Mouse (Mus musculus) MEL-GATA-1-ER (cell line): Measurements from ENCODE around the gene Cracr2a.
A peak's percentile ranks its signal among the peaks of the same experiment; 100 is the strongest.

Source experiments
- DNase-seq: peaks from one replicate; pipeline ENCODE4 v3.0.0-alpha.2; 2012; ENCODE audit warnings: low read depth; ENCODE audit errors: extremely low read depth

Gene Cracr2a

DNA sequence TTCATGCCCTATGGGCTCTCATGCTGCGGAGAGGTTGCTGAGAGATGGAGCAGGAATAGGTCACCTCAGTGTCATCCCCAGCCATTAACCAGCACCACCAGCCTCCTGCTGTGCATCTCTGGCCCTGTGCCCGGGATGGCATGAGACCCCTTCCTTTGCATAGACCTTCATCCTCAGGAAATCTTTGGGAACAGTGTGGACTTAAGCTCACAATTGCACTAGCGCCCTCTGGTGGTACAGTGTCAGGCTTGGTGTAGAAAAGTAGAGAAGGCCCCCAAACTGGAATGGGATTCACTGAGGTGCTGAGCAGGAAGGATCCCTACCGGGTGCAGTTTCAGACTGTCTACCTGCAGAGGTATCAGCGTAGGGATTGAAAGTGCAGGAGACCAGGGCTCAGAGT, 64.0 kb downstream of the Cracr2a start:
- DNase-seq, result peak; percentile 14

- no peak for DNase-seq
Measured at GRCm38 (mm10) chr6:127627453-127627852, 66.3 kb downstream of the Cracr2a start.

DNA sequence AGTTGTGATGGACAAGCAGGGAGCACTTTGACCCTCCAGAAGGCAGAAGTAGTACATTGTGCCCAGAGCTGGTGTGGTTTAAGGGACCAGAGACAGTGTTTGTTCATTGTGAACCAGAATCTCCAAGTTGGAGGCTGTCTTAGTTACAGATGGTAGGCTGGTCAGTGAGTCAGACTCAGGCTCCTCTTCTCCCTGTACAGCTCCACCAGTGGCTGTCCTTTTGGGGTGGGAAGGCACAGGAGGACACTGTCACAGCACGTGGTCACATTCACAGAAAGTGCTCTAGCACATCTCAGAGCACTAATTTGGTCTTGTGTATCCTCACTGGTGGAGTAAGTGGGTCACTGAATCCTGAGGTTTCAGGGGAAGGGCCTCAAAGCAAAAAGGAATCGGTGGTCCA, 68.1 kb downstream of the Cracr2a start:
- DNase-seq, result no peak

DNA sequence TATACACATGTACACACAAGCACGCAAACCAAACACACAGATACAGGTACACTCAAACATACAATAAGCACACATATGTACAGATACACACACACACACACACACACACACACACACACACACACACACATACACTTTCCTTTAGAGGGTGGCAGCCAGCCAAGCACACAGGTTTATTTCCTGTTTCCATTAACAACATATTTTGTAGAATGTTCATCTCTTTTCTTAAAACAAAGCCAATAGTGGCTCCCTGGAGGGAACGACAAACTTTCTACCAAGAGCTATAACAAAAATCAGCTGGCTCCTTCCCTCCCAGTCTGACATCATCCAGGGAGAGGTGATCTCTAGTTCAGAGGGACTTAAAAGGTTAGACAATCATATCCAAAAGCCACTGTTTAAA, 73.7 kb downstream of the Cracr2a start:
- DNase-seq, result no peak

- DNase-seq, result no peak
Measured at GRCm38 (mm10) chr6:127635462-127636189, 74.5 kb downstream of the Cracr2a start.

DNA sequence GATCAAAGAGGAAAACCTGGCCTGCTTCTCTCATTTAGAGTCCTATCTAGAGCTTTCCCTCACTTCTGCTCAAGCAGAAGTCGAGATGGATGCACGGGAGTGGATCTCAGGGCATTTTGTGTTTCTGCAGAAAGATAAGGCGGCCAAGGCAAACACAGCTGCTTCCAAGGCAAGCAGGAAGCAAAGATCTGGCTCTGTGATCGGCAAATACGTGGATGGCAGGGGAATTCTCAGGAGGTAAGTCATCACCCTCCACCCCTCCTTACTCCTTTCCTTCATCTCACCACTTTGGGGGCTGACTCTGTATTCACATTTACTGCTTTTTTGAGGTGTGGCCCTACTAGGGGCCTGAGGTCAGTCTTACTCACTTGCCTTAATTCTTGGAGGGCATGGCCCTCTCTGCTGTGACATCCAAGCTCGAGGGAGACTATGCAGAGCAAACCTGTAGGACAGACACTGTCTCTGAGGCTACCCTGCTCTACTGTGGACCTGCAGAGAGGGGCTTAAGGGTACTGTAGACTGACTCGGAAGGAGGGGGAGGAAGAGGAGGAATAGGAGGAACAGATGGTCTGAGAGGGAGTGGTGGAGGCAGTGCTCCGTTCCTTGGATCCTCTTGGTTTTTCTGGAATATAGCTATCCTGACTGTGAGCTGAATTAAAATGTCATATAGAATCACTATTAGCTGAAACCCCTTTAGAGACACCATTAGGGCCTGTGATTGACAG, 80.1 kb downstream of the Cracr2a start:
- DNase-seq, result no peak

GRCm38 (mm10) chr6:127655988-127656387, 94.8 kb downstream of the Cracr2a start:
- no peak for DNase-seq

DNA sequence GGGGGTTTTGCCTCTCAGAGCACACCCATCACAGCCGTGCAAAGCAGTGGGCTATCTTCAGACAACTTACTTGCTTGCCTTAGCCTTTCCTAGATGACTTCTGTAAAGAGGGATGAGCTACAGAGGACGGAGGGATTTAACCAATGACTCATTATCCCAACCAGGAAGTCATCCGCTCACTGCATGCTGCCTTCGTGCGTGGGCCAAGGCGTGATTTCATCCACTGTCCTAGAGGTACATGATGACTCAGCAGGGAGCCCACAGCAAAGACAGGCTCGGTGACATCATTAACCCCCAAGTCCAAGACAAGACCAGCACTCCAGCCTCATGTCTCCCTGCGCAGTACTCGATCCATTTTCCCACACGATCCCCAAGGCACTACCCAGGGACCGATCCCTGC, 96.0 kb downstream of the Cracr2a start:
- no peak for DNase-seq

DNA sequence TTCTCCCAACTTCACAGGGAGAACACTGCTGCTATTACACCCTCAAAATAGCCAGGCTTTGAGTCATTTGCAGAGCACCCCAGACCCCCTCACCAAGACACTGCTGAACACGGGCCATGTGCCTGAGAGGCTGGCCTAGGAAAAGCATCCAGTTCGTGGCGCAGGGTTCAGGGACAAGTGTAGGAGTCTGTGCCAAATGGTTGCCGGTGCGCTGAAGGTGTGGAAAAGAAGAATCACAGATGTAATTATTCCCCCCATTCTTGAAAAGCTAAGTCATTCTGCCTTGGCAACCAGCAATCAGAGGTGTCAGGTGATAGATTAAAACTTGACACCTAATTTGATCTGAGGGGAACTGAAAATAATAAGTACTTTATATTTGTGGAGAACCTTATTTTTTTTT, 98.3 kb downstream of the Cracr2a start:
- DNase-seq, result no peak

DNA sequence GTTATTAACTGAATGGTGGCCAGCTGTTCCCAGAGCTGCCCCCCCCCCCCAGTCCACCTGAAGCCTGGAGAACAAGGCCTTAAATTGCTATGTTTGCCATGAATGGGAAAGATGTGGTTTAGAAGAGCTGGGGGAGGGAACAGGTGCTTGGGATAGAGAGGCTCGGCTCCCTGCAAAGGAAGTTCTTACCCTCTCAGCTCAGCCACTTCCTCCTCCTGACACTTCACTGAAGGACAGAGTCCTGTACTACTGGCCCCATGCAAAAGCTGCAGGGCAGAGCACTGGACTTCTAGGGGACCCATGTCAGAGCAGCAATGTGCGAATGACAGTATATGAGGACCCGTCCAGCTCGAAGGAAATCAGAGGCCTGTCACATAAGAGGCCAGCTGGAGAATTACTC, 98.8 kb downstream of the Cracr2a start:
- no peak for DNase-seq

DNA sequence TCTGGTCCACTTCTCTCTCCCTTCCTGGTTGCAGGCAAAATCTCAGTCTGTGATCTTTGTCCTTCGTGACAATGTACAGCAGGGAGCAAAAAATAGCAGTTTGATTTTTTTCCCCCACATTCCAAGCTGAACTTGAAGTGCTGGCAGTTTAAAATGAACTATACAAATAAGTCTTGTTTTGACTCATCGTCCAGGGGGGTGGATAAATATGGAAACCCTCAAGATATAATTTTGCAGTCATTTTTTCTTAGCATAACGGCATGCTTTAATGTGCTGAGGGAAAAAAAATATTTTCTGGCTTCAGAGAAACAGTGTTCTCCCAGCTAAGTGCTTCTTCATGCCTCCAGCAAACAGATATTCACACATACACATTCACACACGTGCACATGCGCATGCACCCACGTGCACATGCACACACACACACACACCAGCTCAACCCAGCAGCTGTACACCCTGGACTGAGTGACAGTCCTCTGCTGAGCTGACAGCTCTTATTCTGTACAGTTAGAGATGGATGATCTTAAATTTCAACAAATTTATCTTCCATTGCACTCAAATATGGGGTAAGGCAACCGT, 100.7 kb downstream of the Cracr2a start:
- DNase-seq, result no peak

DNA sequence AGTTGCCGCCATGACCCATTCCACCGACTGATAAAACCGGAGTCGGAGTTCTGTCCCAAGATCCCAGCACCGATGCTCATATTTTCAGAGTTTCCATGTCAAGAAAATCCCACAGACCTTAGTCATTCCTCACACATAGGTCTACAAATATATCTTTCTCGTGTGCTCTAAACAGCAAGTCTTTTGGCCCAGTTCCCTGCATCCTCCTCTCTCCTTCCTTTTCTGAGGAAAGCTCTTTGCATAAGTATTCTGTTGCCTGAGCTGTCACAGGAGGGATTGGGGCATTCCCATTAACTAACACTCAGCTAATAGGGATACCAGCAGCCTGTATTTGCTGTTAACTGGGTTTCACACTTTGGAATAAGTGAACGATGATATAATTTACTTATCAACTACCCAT, 102.1 kb downstream of the Cracr2a start:
- no peak for DNase-seq

GRCm38 (mm10) chr6:127669313-127669712, 108.2 kb downstream of the Cracr2a start:
- no peak for DNase-seq

DNA sequence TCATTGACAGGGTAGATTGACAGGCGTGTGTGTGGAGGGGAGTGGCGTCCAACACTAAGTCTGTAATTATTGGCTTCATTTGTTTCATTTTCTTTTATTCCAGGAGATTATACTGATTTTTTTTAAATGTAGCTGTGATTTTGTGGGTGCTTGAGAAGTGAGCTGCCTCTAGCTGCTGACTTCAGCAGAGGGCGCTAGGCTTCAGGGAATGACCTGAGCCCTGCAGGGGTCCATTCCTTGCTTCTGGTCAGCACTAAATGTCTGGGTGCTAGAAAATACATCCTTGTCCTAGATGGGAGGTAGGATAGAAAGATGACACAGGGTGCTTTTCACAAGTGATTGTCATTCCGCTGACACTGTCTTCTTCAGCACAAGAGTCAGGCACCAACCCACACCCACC, 108.9 kb downstream of the Cracr2a start:
- no peak for DNase-seq

DNA sequence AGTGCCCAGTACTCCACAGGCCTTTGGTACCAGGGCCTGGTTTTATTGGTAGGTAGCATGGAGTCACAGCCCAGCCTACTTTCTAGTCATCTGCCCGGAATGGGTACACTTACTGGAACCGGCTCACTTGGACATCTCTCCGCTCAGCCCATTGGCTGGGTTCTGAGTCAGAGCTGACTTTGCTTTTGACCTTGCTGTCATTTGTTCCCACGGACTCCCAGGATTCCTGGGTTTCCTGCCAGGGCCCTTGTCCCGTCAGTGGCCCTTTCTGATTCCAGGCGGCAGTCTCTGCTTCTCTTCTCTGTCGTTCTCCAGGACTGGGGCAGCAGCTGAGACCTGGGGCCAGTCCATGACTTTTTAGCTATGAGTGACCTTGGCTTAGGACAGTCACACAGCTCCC, 110.9 kb downstream of the Cracr2a start:
- no peak for DNase-seq

DNA sequence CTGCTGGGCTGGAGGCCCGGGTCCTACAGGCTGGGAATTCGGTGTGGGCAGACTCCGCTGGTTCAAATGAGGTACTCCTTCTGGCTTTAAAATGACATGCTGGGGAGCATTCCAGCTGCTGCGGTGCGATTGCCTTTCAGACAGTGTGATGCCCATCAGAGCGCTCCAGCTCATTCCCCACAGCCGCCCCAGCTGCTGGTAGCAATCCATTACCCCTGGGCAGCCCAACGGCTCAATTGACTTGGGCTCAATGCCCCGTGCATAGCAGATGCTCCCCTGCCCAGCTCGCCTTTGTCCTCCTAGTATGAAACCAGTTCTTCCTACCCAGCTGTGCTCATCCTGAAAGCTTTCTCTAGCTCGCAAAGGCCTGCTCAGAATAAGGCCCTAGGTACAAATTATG, 115.7 kb downstream of the Cracr2a start:
- DNase-seq, result no peak

GRCm38 (mm10) chr6:127678320-127678719, 117.2 kb downstream of the Cracr2a start:
- no peak for DNase-seq

- no peak for DNase-seq
Measured at GRCm38 (mm10) chr6:127678998-127679397, 117.9 kb downstream of the Cracr2a start.

- no peak for DNase-seq
Measured at GRCm38 (mm10) chr6:127680784-127681183, 119.6 kb downstream of the Cracr2a start.

- no peak for DNase-seq
Measured at GRCm38 (mm10) chr6:127683561-127683960, 122.4 kb downstream of the Cracr2a start.

DNA sequence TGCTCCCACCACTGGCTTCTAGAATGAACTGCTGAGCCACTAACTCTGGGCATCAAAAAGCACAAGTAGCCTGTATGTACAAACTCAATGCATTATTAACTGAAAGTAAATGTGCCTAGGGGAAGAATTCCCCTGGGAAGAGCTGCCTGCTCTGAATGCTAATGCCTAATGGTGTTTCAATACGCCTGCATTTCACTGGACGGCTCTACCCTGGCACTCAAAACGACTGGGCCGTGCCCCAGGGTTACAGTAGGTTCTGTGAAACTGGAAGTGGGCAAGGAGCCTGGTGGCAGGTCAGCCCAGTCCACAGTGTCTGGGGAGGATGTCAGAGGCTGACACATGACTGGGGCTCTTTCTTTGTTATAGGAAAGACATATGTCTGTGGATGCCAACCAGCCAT, 123.8 kb downstream of the Cracr2a start:
- no peak for DNase-seq

DNA sequence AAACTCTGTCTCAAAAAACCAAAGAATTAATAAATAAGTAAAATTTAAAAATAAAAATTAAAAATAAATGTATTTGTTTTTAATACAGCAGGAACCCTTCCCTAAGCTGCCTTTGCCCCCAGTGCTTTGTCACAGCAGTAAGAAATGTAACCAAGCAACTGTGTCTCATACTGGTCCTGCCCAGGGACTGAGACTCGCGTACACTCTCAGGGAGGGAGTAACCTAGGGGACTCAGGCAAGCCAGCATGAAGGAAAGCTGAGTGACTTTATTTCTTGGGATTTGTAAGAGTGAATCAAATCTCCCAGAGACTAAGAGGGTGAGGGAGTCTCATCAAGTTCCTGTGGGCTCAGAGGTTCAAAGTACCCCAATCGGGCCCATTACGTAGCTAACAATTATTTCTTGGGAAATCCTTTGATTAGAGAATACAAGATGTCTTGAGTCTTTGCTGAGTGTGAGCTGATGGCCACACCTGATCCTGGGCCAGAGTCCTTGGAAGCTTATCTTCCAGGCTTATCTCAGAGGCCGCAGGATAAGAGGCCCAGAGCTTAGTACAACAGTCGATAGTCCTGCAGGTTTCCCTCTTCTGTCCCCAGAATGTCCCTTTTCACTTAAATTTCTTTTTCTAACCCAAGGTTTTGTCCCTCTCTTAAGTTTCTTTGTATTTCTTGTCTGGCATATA, 126.2 kb downstream of the Cracr2a start:
- no peak for DNase-seq
